Mouse (Mus musculus): ENCODE measurements around the gene Rrnad1.

The Rrnad1 gene

GRCm38 (mm10) chr3:87884291-87884690 lies 46.2 kb downstream of the Rrnad1 start:
- DNase-seq (ENCODE audit: low spot score), result no peak

- no peak for DNase-seq (ENCODE audit: low spot score)
These were observed 52.8 kb downstream of the Rrnad1 start for GRCm38 (mm10) chr3:87877730-87878129.
